Mouse (Mus musculus): ENCODE measurements around the gene Bbx.

DNA sequence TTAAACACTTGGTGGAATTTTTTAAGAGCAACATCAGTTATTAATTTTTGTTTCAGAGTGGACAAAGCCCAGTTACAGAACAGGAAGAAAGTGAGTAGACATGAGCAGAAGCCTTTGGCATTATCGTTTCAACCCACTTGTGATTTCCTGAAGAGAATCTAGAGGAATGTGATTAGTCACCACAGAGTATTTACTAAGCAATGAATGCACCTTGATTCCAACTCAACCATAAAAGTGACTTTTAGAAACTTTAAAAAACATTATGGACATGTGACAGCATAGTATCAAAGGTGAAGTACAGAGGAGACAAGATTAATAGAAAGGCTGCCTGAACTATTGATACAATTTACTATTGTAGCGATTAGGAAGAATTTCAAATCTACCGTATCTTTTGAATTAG is 183.2 kb downstream of the Bbx start:
- TF ChIP-seq GATA1 (IDR thresholded peaks at IDR 0.05; ENCODE audit: borderline replicate concordance, low read length) (no peak), FLI1 (IDR thresholded peaks at IDR 0.05; ENCODE audit: low read length) (no peak)
